Mouse (Mus musculus) heart, adult 2 months (tissue): Measurements from ENCODE around the gene F2rl2. TPM values are rescaled to one million over a fixed set of nuclear protein-coding genes. Genes with fewer than 3 reads are reported as not detected.
A peak's percentile ranks its signal among the peaks of the same experiment; 100 is the strongest.

Source experiments
- DNase-seq, 2 experiments: peaks; one replicate each; pipeline ENCODE4 v3.0.0; 2021
- H3K27ac ChIP-seq: fragments of 200-600 bp; 2 replicates; pipeline ENCODE4 v1.8.1; 2022
- H3K27me3 ChIP-seq: fragments of 200-500 bp; 2 replicates; pipeline ENCODE4 v1.6.1; 2012; ENCODE audit warnings: mild to moderate bottlenecking, low read length, inconsistent platforms, mixed read lengths; ENCODE audit not compliant: control insufficient read depth, insufficient read depth
- H3K36me3 ChIP-seq: fragments of 200-500 bp; 2 replicates; pipeline ENCODE4 v1.6.1; 2012; ENCODE audit warnings: low read length, inconsistent platforms; ENCODE audit not compliant: control insufficient read depth, insufficient read depth
- H3K4me1 ChIP-seq: fragments of 200-500 bp; 2 replicates; pipeline ENCODE4 v1.6.1; 2011; ENCODE audit warnings: low read length; ENCODE audit not compliant: control insufficient read depth, insufficient read depth
- H3K4me3 ChIP-seq: fragments of 200-600 bp; 2 replicates; pipeline ENCODE4 v1.8.1; 2022
- H3K79me2 ChIP-seq: fragments of 200-500 bp; replicated peaks from 2 replicates; pipeline ENCODE4 v1.6.1; 2012; ENCODE audit warnings: mild to moderate bottlenecking, inconsistent platforms, low read length, moderate library complexity, mixed read lengths; ENCODE audit not compliant: control insufficient read depth, insufficient read depth
- H3K9ac ChIP-seq: fragments of 200-500 bp; 2 replicates; pipeline ENCODE4 v1.6.1; 2012; ENCODE audit warnings: low read depth, mild to moderate bottlenecking, control low read depth, inconsistent platforms, low read length, mixed read lengths
- CTCF ChIP-seq: fragments of 200-600 bp; IDR thresholded peaks from 2 replicates; pipeline ENCODE4 v1.8.1; 2022; ENCODE audit warnings: antibody characterized with exemption, mild to moderate bottlenecking, moderate library complexity
- EP300 ChIP-seq: fragments of 200-500 bp; IDR thresholded peaks from 2 replicates; pipeline ENCODE4 v1.6.1; 2011; ENCODE audit warnings: low read depth, low read length, control low read depth; ENCODE audit not compliant: insufficient read depth
- POLR2A ChIP-seq: fragments of 200-500 bp; IDR thresholded peaks from 2 replicates; pipeline ENCODE4 v1.6.1; 2011; ENCODE audit warnings: mild to moderate bottlenecking, low read depth, low read length, control low read depth; ENCODE audit not compliant: insufficient read depth
- WGBS: fragments of 180-500 bp; shearing (Covaris S2); methylation state at CpG from one replicate; pipeline ENCODE4 v1.1.7; 2018; 5-methylcytosine and 5-hydroxymethylcytosine counted together
- intact Hi-C: fragments of 180-260 bp; cut with DNase I; formaldehyde crosslinking; loops from one replicate; pipeline ENCODE4 v1.15.1; 2025
- polyA plus RNA-seq: library from polyadenylated mRNA; depleted of rRNA; stranded (reverse); fragments of >200 nt; gene quantifications from 2 replicates; pipeline ENCODE4 v1.2.3, GENCODE M21; 2012
- total RNA-seq, 2 experiments: library from RNA; stranded (reverse); gene quantifications; 2 replicates each; pipeline ENCODE4 v1.2.3; 2021

F2rl2 gene
- total and polyA plus RNA-seq, 3 experiments: 0.68 to 0.82 TPM; not detected in 1

DNA sequence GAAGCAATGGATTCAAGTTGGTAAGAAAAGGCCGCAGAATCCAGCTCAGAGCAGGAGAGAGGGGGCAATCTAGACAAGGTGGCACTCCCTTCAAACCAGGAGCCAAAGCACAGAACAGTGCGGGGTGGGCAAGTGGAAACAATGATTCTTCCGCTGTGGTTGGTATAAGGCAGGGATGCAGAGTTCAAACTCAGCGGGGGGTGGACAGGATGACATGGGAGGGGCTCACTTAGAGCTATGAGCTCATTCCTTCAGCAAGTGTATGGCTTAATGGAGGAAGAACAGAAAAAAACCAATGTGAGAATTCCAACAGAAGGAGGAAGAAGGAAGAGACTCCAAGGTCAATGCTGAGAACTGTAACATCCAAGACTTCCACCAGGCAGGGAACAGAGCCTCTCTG, 33.8 kb downstream of the F2rl2 start:
- intact Hi-C loops: no loop called here
- Histone ChIP-seq H3K27me3 (no peaks in the 10 kb centered on the region), H3K79me2 (no peaks in the 10 kb centered on the region), H3K36me3 (no peaks in the 10 kb centered on the region), H3K4me3 (no peak overlapping the region), H3K4me1 (no peaks in the 10 kb centered on the region), H3K27ac (no peak overlapping the region), H3K9ac (no peak overlapping the region)
- TF ChIP-seq POLR2A (no peak), EP300 (no peak), CTCF (no peak)
- WGBS: 71% methylated on average over 4 of the region's 4 CpGs
- no peak for DNase-seq

GRCm38 (mm10) chr13:95739651-95740050, 43.0 kb downstream of the F2rl2 start:
- Histone ChIP-seq H3K4me3 (no peak overlapping the region), H3K9ac (no peak overlapping the region), H3K27me3 (no peaks in the 10 kb centered on the region), H3K4me1 (no peaks in the 10 kb centered on the region), H3K27ac (no peak overlapping the region), H3K36me3 (no peaks in the 10 kb centered on the region), H3K79me2 (no peaks in the 10 kb centered on the region)
- no peak for DNase-seq
- intact Hi-C loops: loop anchor here (5.0 kb wide), 1 partner anchor 153 kb away; the partner anchor contains the start of gene Iqgap2
- 57% methylated on average over 5 of the region's 5 CpGs for WGBS
- no peak for TF ChIP-seq POLR2A
- no peak for TF ChIP-seq EP300
- TF ChIP-seq CTCF: peak; percentile 55

- Histone ChIP-seq H3K36me3 (no peaks in the 10 kb centered on the region), H3K79me2 (no peaks in the 10 kb centered on the region), H3K9ac (no peak overlapping the region), H3K4me1 (no peaks in the 10 kb centered on the region), H3K27ac (no peak overlapping the region), H3K27me3 (no peaks in the 10 kb centered on the region), H3K4me3 (no peak overlapping the region)
- no peak for TF ChIP-seq CTCF
- TF ChIP-seq EP300: no peak
- TF ChIP-seq POLR2A: no peak
- no peak for DNase-seq
- 84% methylated on average over 11 of the region's 11 CpGs for WGBS
- intact Hi-C loops: no loop called here
Observed at GRCm38 (mm10) chr13:95741813-95742689, 45.4 kb downstream of the F2rl2 start.

DNA sequence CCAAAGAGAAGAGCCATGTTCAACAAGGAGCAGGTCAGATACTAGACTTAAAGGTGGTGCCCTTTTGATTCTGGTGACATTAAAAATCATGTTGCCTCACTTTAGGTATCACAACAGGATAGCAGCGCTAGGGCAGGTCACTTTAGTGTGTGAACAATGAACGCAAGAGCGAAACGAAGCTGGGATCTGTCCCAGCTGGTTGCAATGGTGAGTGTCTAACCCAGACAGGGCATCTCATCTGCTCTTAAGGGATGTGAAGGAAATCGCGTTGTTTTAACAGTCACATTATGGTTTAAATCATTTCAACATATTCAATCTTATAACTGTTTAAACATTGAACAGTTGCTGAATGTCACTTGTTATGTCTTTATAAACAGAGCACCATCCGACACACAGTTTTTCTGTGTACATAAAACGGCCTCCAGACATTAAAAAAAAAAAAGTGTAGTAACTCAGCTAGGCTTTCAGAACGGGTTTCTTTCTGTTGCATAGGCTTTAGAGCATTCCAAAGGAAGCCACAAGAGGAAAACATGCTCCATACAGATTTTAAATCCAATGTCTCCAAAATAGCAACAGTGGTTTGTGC, 46.3 kb downstream of the F2rl2 start:
- H3K27ac ChIP-seq: no peak overlapping the region
- WGBS: 77% methylated on average over 9 of the region's 9 CpGs
- H3K9ac ChIP-seq: no peak overlapping the region
- no peaks in the 10 kb centered on the region for H3K36me3 ChIP-seq
- DNase-seq: no peak
- no peak for TF ChIP-seq EP300
- no peak for TF ChIP-seq CTCF
- no peak for TF ChIP-seq POLR2A
- no peak overlapping the region for H3K4me3 ChIP-seq
- no peaks in the 10 kb centered on the region for H3K79me2 ChIP-seq
- no peaks in the 10 kb centered on the region for H3K27me3 ChIP-seq
- intact Hi-C loops: no loop called here
- no peaks in the 10 kb centered on the region for H3K4me1 ChIP-seq

- no peaks in the 10 kb centered on the region for H3K27me3 ChIP-seq
- no peak for TF ChIP-seq EP300
- no peak for TF ChIP-seq CTCF
- no peak for TF ChIP-seq POLR2A
- no peak overlapping the region for H3K9ac ChIP-seq
- no peaks in the 10 kb centered on the region for H3K4me1 ChIP-seq
- WGBS: 69% methylated on average over 4 of the region's 4 CpGs
- H3K4me3 ChIP-seq: no peak overlapping the region
- H3K36me3 ChIP-seq: no peaks in the 10 kb centered on the region
- intact Hi-C loops: no loop called here
- no peaks in the 10 kb centered on the region for H3K79me2 ChIP-seq
- no peak for DNase-seq
- no peak overlapping the region for H3K27ac ChIP-seq
Observed at GRCm38 (mm10) chr13:95745451-95745850, 48.8 kb downstream of the F2rl2 start.

GRCm38 (mm10) chr13:95746509-95746908, 49.9 kb downstream of the F2rl2 start:
- intact Hi-C loops: no loop called here
- 9% methylated on average over 6 of the region's 6 CpGs for WGBS

More at GRCm38 (mm10) chr13:95746509-95746908, 49.9 kb downstream of the F2rl2 start:
- Histone ChIP-seq H3K36me3 (no peaks in the 10 kb centered on the region), H3K79me2 (no peaks in the 10 kb centered on the region), H3K27me3 (no peaks in the 10 kb centered on the region), H3K9ac (no peak overlapping the region), H3K4me3 (no peak overlapping the region), H3K4me1 (no peaks in the 10 kb centered on the region), H3K27ac (no peak overlapping the region)
- DNase-seq: peak; percentile 34 to 53
- no peak for TF ChIP-seq EP300
- peak; percentile 87 for TF ChIP-seq CTCF
- TF ChIP-seq POLR2A: no peak
